In the genomic region with DNA sequence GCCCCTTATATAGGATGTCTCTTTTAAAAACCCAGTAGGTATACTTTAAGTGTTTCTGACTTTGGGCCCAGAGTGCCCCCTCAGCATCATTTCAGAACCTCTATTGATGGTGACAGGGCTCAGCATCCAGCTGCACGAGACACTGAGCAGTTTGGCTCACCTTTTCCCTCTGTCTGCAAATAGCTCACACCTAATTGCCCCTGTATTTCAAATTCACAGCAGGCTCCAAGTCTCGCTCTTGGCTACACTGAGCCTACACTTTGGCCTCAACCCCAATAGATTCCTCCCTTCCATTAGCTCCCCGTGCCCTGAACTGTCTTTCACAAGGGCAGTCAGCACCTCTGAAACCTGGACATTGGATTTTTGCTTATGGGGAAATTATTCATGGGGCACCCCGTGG, we compare ENCODE assay signal across 15 mouse cellular contexts. TPM values are rescaled to one million over a fixed set of nuclear protein-coding genes. Genes with fewer than 3 reads are reported as not detected.
A peak's percentile ranks its signal among the peaks of the same experiment; 100 is the strongest.
DNase-seq lines count a peak whose midpoint lies in the region; ATAC-seq and TF ChIP-seq lines count a peak whose summit lies in the region.
"Had no signal": no experiment of that assay in that cellular context is flagged by ENCODE, and none has a peak within 500 bp of the region (broad histone marks: within the 10 kb centered on the region; RNA-seq: fewer than 3 reads in every experiment).

No protein-coding gene starts in this region.

- peaks cover 22% of the 10 kb centered on the region for H3K4me1 ChIP-seq in hindbrain, embryonic 12.5 days
- peaks cover 33% of the 10 kb centered on the region for H3K4me1 ChIP-seq in hindbrain, embryonic 10.5 days (replicated peaks)
- H3K4me1 ChIP-seq in embryonic facial prominence, embryonic 14.5 days (ENCODE audit: control insufficient read depth, insufficient read depth, low read length), result peaks cover 23% of the 10 kb centered on the region
- H3K4me1 ChIP-seq in limb, embryonic 10.5 days, result peaks cover 47% of the 10 kb centered on the region
- H3K4me1 ChIP-seq in midbrain, postnatal 0 days (ENCODE audit: insufficient read depth, low read length), result peaks cover 23% of the 10 kb centered on the region

- 0 out of 2 replicates have a peak, but pooled peaks have one; percentile 2 for ATAC-seq in hindbrain, embryonic 12.5 days (ENCODE audit: low FRiP score)
- ATAC-seq in embryonic facial prominence, embryonic 14.5 days (ENCODE audit: low read depth), result no peak
- peak; percentile 57; the same call in 1 of the 2 replicates for ATAC-seq in midbrain, postnatal 0 days (ENCODE audit: low FRiP score)
- no peak for ATAC-seq in inflammation-experienced regulatory T-cells, adult 6 months

- H3K27me3 ChIP-seq in hindbrain, embryonic 12.5 days, result no peaks in the 10 kb centered on the region
- peaks cover 5% of the 10 kb centered on the region; the same call in 1 of the 2 replicates for H3K27me3 ChIP-seq in hindbrain, embryonic 10.5 days (ENCODE audit: insufficient read depth, poor library complexity, severe bottlenecking)
- H3K27me3 ChIP-seq in embryonic facial prominence, embryonic 14.5 days (replicated peaks; ENCODE audit: control insufficient read depth, insufficient read depth, low read length), result no peaks in the 10 kb centered on the region
- H3K27me3 ChIP-seq in limb, embryonic 10.5 days (ENCODE audit: low read depth, poor library complexity, severe bottlenecking), result no peaks in the 10 kb centered on the region
- H3K27me3 ChIP-seq in midbrain, postnatal 0 days (ENCODE audit: insufficient read depth, low read length), result no peaks in the 10 kb centered on the region
- H3K27me3 ChIP-seq: intestine, embryonic 15.5 days; lung, embryonic 15.5 days; stomach, embryonic 15.5 days had no signal

- TF ChIP-seq CTCF in midbrain, postnatal 0 days (IDR thresholded peaks at IDR 0.05), result no peak

- no peak overlapping the region for H3K9ac ChIP-seq in hindbrain, embryonic 12.5 days
- H3K9ac ChIP-seq in embryonic facial prominence, embryonic 14.5 days (ENCODE audit: low read depth, low read length), result no peak overlapping the region
- H3K9ac ChIP-seq in midbrain, postnatal 0 days (replicated peaks; ENCODE audit: low read length, poor library complexity, severe bottlenecking), result no peak overlapping the region
- H3K9ac ChIP-seq: intestine, embryonic 15.5 days; lung, embryonic 15.5 days; stomach, embryonic 15.5 days had no signal

- H3K4me2 ChIP-seq in hindbrain, embryonic 12.5 days (replicated peaks), result no peak overlapping the region
- H3K4me2 ChIP-seq in embryonic facial prominence, embryonic 14.5 days (ENCODE audit: low read depth, low read length), result no peak overlapping the region
- no peak overlapping the region for H3K4me2 ChIP-seq in midbrain, postnatal 0 days (ENCODE audit: low read depth, low read length, poor library complexity, severe bottlenecking)
- H3K4me2 ChIP-seq: intestine, embryonic 15.5 days; lung, embryonic 15.5 days; stomach, embryonic 15.5 days had no signal

- peak overlapping the region; percentile 36; the same call in 1 of the 2 replicates for H3K27ac ChIP-seq in hindbrain, embryonic 12.5 days
- H3K27ac ChIP-seq in hindbrain, embryonic 10.5 days, result no peak overlapping the region; the same call in 1 of the 2 replicates
- peak overlapping the region; percentile 2; the same call in 1 of the 2 replicates for H3K27ac ChIP-seq in embryonic facial prominence, embryonic 14.5 days (replicated peaks; ENCODE audit: low read depth, low read length)
- peak overlapping the region; percentile 53 for H3K27ac ChIP-seq in limb, embryonic 10.5 days
- peak overlapping the region; percentile 84 for H3K27ac ChIP-seq in midbrain, postnatal 0 days (ENCODE audit: low read depth, low read length)
- H3K27ac ChIP-seq: intestine, embryonic 15.5 days; lung, embryonic 15.5 days; stomach, embryonic 15.5 days had no signal

- WGBS in hindbrain, embryonic 12.5 days, result 54% methylated on average over 4 of the region's 4 CpGs
- WGBS in hindbrain, embryonic 10.5 days, result 73% methylated on average over 4 of the region's 4 CpGs
- 58% methylated on average over 4 of the region's 4 CpGs for WGBS in embryonic facial prominence, embryonic 14.5 days
- 47% methylated on average over 4 of the region's 4 CpGs for WGBS in limb, embryonic 10.5 days
- WGBS in midbrain, postnatal 0 days, result 42% methylated on average over 4 of the region's 4 CpGs

- DNase-seq in hindbrain, embryonic 10.5 days (ENCODE audit: low spot score), result no peak
- no peak for DNase-seq in embryonic facial prominence, embryonic 14.5 days (ENCODE audit: low spot score)
- no peak for DNase-seq in limb, embryonic 10.5 days (ENCODE audit: low spot score)
- DNase-seq in midbrain, postnatal 0 days (ENCODE audit: low spot score), result no peak
- no peak for DNase-seq in urinary bladder, postnatal 14 days (ENCODE audit: low spot score)
- DNase-seq: adrenal gland, postnatal 25 days; cerebellum, postnatal 25 days; heart, adult 11 months; kidney, postnatal 10 days had no signal

- H3K9me3 ChIP-seq in hindbrain, embryonic 12.5 days (replicated peaks), result 0 out of 2 replicates have a peak, but pooled peaks cover 5% of the 10 kb centered on the region
- 0 out of 2 replicates have a peak, but pooled peaks cover 2% of the 10 kb centered on the region for H3K9me3 ChIP-seq in hindbrain, embryonic 10.5 days
- no peaks in the 10 kb centered on the region for H3K9me3 ChIP-seq in embryonic facial prominence, embryonic 14.5 days (ENCODE audit: control insufficient read depth, low read length)
- no peaks in the 10 kb centered on the region for H3K9me3 ChIP-seq in limb, embryonic 10.5 days (replicated peaks)
- no peaks in the 10 kb centered on the region for H3K9me3 ChIP-seq in midbrain, postnatal 0 days (ENCODE audit: low read length)
- H3K9me3 ChIP-seq: intestine, embryonic 15.5 days; lung, embryonic 15.5 days; stomach, embryonic 15.5 days had no signal

- H3K4me3 ChIP-seq in hindbrain, embryonic 12.5 days, result no peak overlapping the region
- H3K4me3 ChIP-seq in hindbrain, embryonic 10.5 days, result no peak overlapping the region
- H3K4me3 ChIP-seq in embryonic facial prominence, embryonic 14.5 days (ENCODE audit: low read depth, low read length), result no peak overlapping the region
- H3K4me3 ChIP-seq in limb, embryonic 10.5 days, result no peak overlapping the region
- H3K4me3 ChIP-seq in midbrain, postnatal 0 days (ENCODE audit: low read depth, low read length), result no peak overlapping the region
- H3K4me3 ChIP-seq: intestine, embryonic 15.5 days; lung, embryonic 15.5 days; myocyte; stomach, embryonic 15.5 days had no signal

- H3K36me3 ChIP-seq in hindbrain, embryonic 12.5 days, result no peaks in the 10 kb centered on the region
- H3K36me3 ChIP-seq in hindbrain, embryonic 10.5 days, result no peaks in the 10 kb centered on the region
- no peaks in the 10 kb centered on the region for H3K36me3 ChIP-seq in embryonic facial prominence, embryonic 14.5 days (ENCODE audit: control insufficient read depth, insufficient read depth, low read length)
- H3K36me3 ChIP-seq in limb, embryonic 10.5 days, result no peaks in the 10 kb centered on the region
- no peaks in the 10 kb centered on the region for H3K36me3 ChIP-seq in midbrain, postnatal 0 days (ENCODE audit: insufficient read depth, low read length)
- H3K36me3 ChIP-seq: intestine, embryonic 15.5 days; lung, embryonic 15.5 days; stomach, embryonic 15.5 days had no signal

RNA-seq across cellular contexts. Expression of gene Igsf3, which starts 26.5 kb away (rescaled TPM):
- polyA plus RNA-seq in hindbrain, embryonic 12.5 days (2016; fragmentation: Nextera tagmentation; extraction: Ambion mirVana), result 61.9 and 66.4 TPM in 2 replicates
- polyA plus RNA-seq in hindbrain, embryonic 10.5 days (2016; fragmentation: Nextera tagmentation; extraction: Ambion mirVana), result 29.9 and 37.4 TPM in 2 replicates
- polyA plus RNA-seq in embryonic facial prominence, embryonic 14.5 days (2014; fragmentation: Nextera tagmentation; extraction: Ambion mirVana), result 37.0 and 40.6 TPM in 2 replicates
- 59.9 and 84.9 TPM in 2 replicates for polyA plus RNA-seq in limb, embryonic 10.5 days (2016; fragmentation: Nextera tagmentation; extraction: Ambion mirVana)
- 102 and 104 TPM in 2 replicates for total RNA-seq in midbrain, postnatal 0 days (2014; rRNA removed)
- polyA plus RNA-seq in midbrain, postnatal 0 days (2015; fragmentation: Nextera tagmentation; extraction: Ambion mirVana), result 84.2 and 84.9 TPM in 2 replicates
- polyA plus RNA-seq in inflammation-experienced regulatory T-cells, adult 6 months (2017; shearing (Covaris generic)), result 1 to 10 TPM in 2 of 3 experiments, under 1 TPM in 1; 0.53 to 1.6 (median 1.3) TPM

Comparison
In these comparisons a context has a peak if more than half of its experiments do, and no peak if none do; other contexts are left out.
1. ATAC-seq: peak in hindbrain, embryonic 12.5 days (single experiment) and midbrain, postnatal 0 days (single experiment); none in embryonic facial prominence, embryonic 14.5 days (single experiment) and inflammation-experienced regulatory T-cells, adult 6 months (single experiment).
2. RNA of gene Igsf3, which starts 26.5 kb away (polyA plus RNA-seq): 59.9 to 84.9 TPM in limb, embryonic 10.5 days, 84.2 to 84.9 TPM in midbrain, postnatal 0 days, 61.9 to 66.4 TPM in hindbrain, embryonic 12.5 days, 29.9 to 37.4 TPM in hindbrain, embryonic 10.5 days and 37.0 to 40.6 TPM in embryonic facial prominence, embryonic 14.5 days; 0.53 to 1.6 TPM in inflammation-experienced regulatory T-cells, adult 6 months; every median in the first group is over 10 times any median in the second.